Mouse (Mus musculus): ENCODE measurements around the gene Slc15a4.
A peak's percentile ranks its signal among the peaks of the same experiment; 100 is the strongest.

Gene Slc15a4

GRCm38 (mm10) chr5:127618834-127619233 is 13.9 kb downstream of the Slc15a4 start:
- no peak for DNase-seq

- peak; percentile 99 for DNase-seq
These were observed 15.6 kb downstream of the Slc15a4 start for GRCm38 (mm10) chr5:127616884-127617635.

GRCm38 (mm10) chr5:127616151-127616550 is 16.5 kb downstream of the Slc15a4 start:
- DNase-seq = no peak

GRCm38 (mm10) chr5:127615459-127615858 is 17.2 kb downstream of the Slc15a4 start:
- no peak for DNase-seq

GRCm38 (mm10) chr5:127612397-127612796 is 20.3 kb downstream of the Slc15a4 start:
- DNase-seq = no peak

- no peak for DNase-seq
These were observed 20.8 kb downstream of the Slc15a4 start for GRCm38 (mm10) chr5:127611881-127612280.

- peak; percentile 79 for DNase-seq
These were observed 21.7 kb downstream of the Slc15a4 start for GRCm38 (mm10) chr5:127610787-127611509.

GRCm38 (mm10) chr5:127609191-127609714 is 23.4 kb downstream of the Slc15a4 start:
- DNase-seq = no peak

GRCm38 (mm10) chr5:127607507-127607906 is 25.2 kb downstream of the Slc15a4 start:
- DNase-seq = no peak

GRCm38 (mm10) chr5:127602996-127603395 is 29.7 kb downstream of the Slc15a4 start:
- DNase-seq = no peak

GRCm38 (mm10) chr5:127596862-127597261 is 35.8 kb downstream of the Slc15a4 start:
- no peak for DNase-seq

GRCm38 (mm10) chr5:127595676-127596075 is 37.0 kb downstream of the Slc15a4 start:
- no peak for DNase-seq

- DNase-seq = peak; percentile 40
These were observed 39.8 kb downstream of the Slc15a4 start for GRCm38 (mm10) chr5:127592854-127593253.

- no peak for DNase-seq
These were observed 40.3 kb downstream of the Slc15a4 start for GRCm38 (mm10) chr5:127592406-127592805.

- DNase-seq = no peak
These were observed 44.8 kb downstream of the Slc15a4 start for GRCm38 (mm10) chr5:127587854-127588253.

GRCm38 (mm10) chr5:127583658-127584057 is 49.0 kb downstream of the Slc15a4 start:
- no peak for DNase-seq

- DNase-seq = no peak
These were observed 55.3 kb downstream of the Slc15a4 start for GRCm38 (mm10) chr5:127577419-127577818.

GRCm38 (mm10) chr5:127567165-127567741 is 65.4 kb downstream of the Slc15a4 start:
- DNase-seq = no peak

GRCm38 (mm10) chr5:127561086-127561485 is 71.6 kb downstream of the Slc15a4 start:
- no peak for DNase-seq

- no peak for DNase-seq
These were observed 84.6 kb downstream of the Slc15a4 start for GRCm38 (mm10) chr5:127548136-127548535.

GRCm38 (mm10) chr5:127546585-127546991 is 86.1 kb downstream of the Slc15a4 start:
- DNase-seq = no peak

All from kidney, adult 18-20 months (tissue).